Mouse (Mus musculus) ES-E14 (cell line): ENCODE results near the gene Foxp1. TPM values are rescaled to one million over a fixed set of nuclear protein-coding genes. Genes with fewer than 3 reads are reported as not detected.

Experiments
- DNase-seq: peaks from one replicate; pipeline ENCODE4 v3.0.0-alpha.2; 2013; ENCODE audit warnings: low read depth, low spot score
- H3K27ac ChIP-seq: 2 replicates; pipeline ENCODE4 v1.5.1; 2012; ENCODE audit warnings: low read depth, mild to moderate bottlenecking, low read length, moderate library complexity, mixed read lengths; ENCODE audit not compliant: poor library complexity, insufficient read depth, severe bottlenecking
- H3K36me3 ChIP-seq: 2 replicates; pipeline ENCODE4 v1.6.1; 2012; ENCODE audit warnings: mild to moderate bottlenecking, low read length, moderate library complexity, mixed read lengths; ENCODE audit not compliant: control insufficient read depth, poor library complexity, insufficient read depth, severe bottlenecking
- H3K4me1 ChIP-seq, 2 experiments: fragments of 150-350 bp in 1 of 2; sonication (generic) in 1 of 2; 2 replicates each; pipeline ENCODE4 v1.6.1; 2012; ENCODE audit warnings: low read length in 2 of 2, mild to moderate bottlenecking in 1 of 2, mixed read lengths in 1 of 2; ENCODE audit not compliant: control insufficient read depth in 2 of 2, insufficient read depth in 2 of 2, poor library complexity in 1 of 2
- H3K4me3 ChIP-seq, 2 experiments: fragments of 150-350 bp in 1 of 2; sonication (generic) in 1 of 2; 2 replicates each; pipeline ENCODE4 v1.5.1; 2012; ENCODE audit warnings: low read length in 2 of 2, low read depth in 1 of 2, mild to moderate bottlenecking in 1 of 2, mixed read lengths in 1 of 2; ENCODE audit not compliant: insufficient read depth in 1 of 2, poor library complexity in 1 of 2, severe bottlenecking in 1 of 2
- H3K9ac ChIP-seq: 2 replicates; pipeline ENCODE4 v1.6.1; 2012; ENCODE audit warnings: low read depth, mild to moderate bottlenecking, low read length, mixed read lengths; ENCODE audit not compliant: poor library complexity, insufficient read depth, severe bottlenecking
- H3K9me3 ChIP-seq: fragments of 150-350 bp; sonication (generic); 2 replicates; pipeline ENCODE4 v1.6.1; 2012; ENCODE audit warnings: low read depth, mild to moderate bottlenecking, low read length; ENCODE audit not compliant: control insufficient read depth, insufficient read depth
- CHD2 ChIP-seq: IDR thresholded peaks from 2 replicates; pipeline ENCODE4 v1.6.1; 2014; ENCODE audit warnings: mild to moderate bottlenecking, low read depth, low read length, inconsistent platforms
- HCFC1 ChIP-seq: IDR thresholded peaks from 2 replicates; pipeline ENCODE4 v1.6.1; 2012; ENCODE audit warnings: low read length, inconsistent platforms, borderline replicate concordance; ENCODE audit not compliant: insufficient read depth
- MAFK ChIP-seq: IDR thresholded peaks from 2 replicates; pipeline ENCODE4 v1.6.1; 2014; ENCODE audit warnings: mild to moderate bottlenecking, low read depth, low read length, inconsistent platforms; ENCODE audit not compliant: insufficient read depth
- ZC3H11A ChIP-seq: IDR thresholded peaks from 2 replicates; pipeline ENCODE4 v1.6.1; 2012; ENCODE audit warnings: low read depth, mild to moderate bottlenecking, inconsistent platforms, low read length, borderline replicate concordance
- ZNF384 ChIP-seq: IDR thresholded peaks from 2 replicates; pipeline ENCODE4 v1.6.1; 2012; ENCODE audit warnings: low read depth, low read length, inconsistent platforms
- in situ Hi-C, 2 experiments: fragments of 600-800 bp; cut with MboI; formaldehyde crosslinking; loops; one replicate each; pipeline ENCODE4 v1.15.1; 2025; ENCODE audit warnings: low sequenced_read_pairs in 2 of 2, inconsistent platforms in 1 of 2; ENCODE audit not compliant: unreplicated experiment in 2 of 2
- total RNA-seq: library from RNA; depleted of rRNA; stranded (reverse); fragments of 300-350 nt; gene quantifications from 2 replicates; pipeline ENCODE4 v1.2.3, GENCODE M21; 2012

Gene Foxp1
- total RNA-seq, 1 experiment = 70.0 TPM

DNA sequence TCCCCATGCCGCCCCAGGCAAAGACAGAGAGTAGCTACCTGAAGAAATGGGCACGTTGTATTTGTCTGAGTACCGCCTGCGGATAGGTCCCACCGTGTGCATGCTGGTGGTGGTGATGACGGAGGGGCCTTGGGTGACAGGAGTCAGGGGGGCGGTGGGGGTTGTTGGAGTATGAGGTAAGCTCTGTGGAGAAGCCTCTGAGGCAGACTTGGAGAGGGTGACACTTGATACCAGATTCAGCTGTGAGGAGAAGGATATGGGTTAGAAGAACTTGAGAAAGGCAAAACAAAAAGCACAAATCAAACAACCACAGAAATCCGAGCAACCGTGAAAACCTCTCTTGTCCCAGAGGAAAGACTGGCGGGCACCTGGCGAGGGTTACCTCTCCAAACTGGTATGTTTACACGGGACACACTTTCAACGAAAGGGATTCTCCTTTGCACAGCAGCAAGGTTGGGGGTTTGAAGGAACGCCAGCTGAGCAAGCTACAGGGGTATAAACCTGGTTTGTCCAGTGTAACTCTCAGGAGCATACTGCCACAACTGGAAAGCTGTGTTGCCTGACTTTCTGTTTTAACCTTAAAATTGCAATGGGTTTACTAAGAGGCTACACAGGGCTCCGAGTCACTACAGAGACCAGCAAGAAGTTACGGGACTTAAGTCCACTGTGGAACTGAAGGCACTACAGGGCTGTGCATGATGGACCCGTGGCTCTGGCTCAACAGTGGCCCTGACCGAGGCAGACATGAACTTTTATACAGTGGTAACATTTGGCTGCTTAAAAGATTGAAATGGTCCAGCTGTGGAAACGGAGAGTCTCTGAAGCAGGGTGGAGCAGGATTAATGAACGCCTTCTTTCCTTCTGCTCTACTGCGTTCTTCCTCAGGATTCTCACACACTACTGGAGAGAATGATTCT lies 576.8 kb downstream of the Foxp1 start:
- TF ChIP-seq ZNF384 = no peak
- Histone ChIP-seq H3K36me3 (peaks cover 13% of the 10 kb centered on the region; the same call in 1 of the 2 replicates), H3K4me3 (no peak overlapping the region), H3K9me3 (no peaks in the 10 kb centered on the region), H3K27ac (no peak overlapping the region), H3K9ac (no peak overlapping the region), H3K4me1 (0 out of 4 replicates have a peak, but pooled peaks cover 0 to 2% of the 10 kb centered on the region in 2 experiments)
- no peak for DNase-seq
- in situ Hi-C loops = no loop called here

DNA sequence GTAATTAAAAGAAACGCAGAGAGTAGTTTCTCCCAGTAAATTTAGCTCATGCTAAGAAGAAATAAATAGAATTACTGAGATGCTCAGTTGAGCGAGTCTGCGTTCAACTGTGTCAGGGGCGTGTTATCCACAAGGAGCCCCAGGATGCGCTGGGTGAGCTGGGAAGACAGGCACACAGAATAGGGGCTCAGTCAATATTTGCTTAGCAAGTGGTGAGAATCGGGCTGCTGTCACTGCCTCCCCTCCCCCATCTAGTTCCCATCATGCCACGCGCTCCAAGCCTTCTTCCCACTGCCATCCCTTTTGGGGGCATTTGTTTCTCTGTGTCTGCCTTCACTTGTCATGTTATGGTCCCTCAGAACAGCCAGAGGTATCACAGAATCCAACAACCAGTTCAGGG lies 584.2 kb downstream of the Foxp1 start:
- no peak for DNase-seq
- peaks cover 24% of the 10 kb centered on the region for H3K36me3 ChIP-seq

DNA sequence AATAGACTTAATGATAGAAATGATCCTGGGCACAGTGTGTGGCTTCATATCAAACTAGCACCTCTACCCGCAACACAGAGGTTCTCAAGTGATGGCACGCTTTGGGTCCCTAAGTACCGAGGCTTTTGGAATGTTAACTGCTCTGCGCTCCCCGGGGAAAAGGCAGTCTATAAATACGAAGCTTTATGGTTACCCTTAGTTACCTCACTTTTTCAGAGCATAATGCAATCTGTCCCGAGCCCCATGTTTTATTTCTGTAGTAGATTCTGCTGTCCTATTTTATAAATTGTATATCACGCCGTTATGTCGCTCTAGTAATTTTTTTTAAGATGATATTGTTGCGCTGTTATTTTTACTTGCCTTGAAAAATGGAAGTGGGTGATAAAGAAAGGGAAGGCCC lies 585.0 kb downstream of the Foxp1 start:
- no peak overlapping the region for H3K27ac ChIP-seq

More for the DNA sequence above, 584.2 kb downstream of the Foxp1 start:
- no peak for TF ChIP-seq HCFC1
- no peak for TF ChIP-seq MAFK
- TF ChIP-seq ZC3H11A = no peak
- TF ChIP-seq ZNF384 = no peak
- no peak for TF ChIP-seq CHD2
- Histone ChIP-seq H3K9me3 (no peaks in the 10 kb centered on the region), H3K27ac (no peak overlapping the region), H3K4me3 (no peak overlapping the region), H3K9ac (no peak overlapping the region), H3K4me1 (no peaks in the 10 kb centered on the region)
- in situ Hi-C loops = no loop called here

DNA sequence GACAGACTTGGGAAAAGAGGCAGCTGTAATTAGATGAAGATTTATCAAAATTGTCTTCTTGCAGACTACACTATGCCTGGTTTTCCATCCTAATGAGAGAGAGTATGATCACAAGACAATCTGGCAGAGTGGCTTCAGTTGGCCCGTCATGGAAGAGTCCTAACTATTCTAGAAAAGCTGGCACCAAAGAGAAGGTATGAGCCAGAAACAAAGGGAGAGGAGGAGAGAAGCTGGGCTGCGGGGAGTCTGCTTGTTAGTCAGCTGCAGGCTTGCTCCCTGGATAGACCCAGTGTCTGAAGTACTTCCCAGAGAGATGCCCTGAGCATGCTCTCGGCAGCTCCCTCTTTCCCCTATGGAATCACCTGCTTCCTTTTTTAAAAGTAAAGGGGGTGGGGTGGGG lies 586.1 kb downstream of the Foxp1 start:
- peaks cover 0 to 4% of the 10 kb centered on the region in 2 experiments; a peak in 1 of 4 replicates for H3K4me1 ChIP-seq
- DNase-seq = no peak
- in situ Hi-C loops = no loop called here
- no peak overlapping the region for H3K9ac ChIP-seq
- peaks cover 27% of the 10 kb centered on the region for H3K36me3 ChIP-seq
- no peak overlapping the region for H3K27ac ChIP-seq
- no peaks in the 10 kb centered on the region for H3K9me3 ChIP-seq
- no peak overlapping the region for H3K4me3 ChIP-seq
- TF ChIP-seq ZC3H11A (no peak), CHD2 (no peak), MAFK (no peak), ZNF384 (no peak), HCFC1 (no peak)

More for the DNA sequence above, 585.0 kb downstream of the Foxp1 start:
- H3K36me3 ChIP-seq = peaks cover 26% of the 10 kb centered on the region
- H3K9ac ChIP-seq = no peak overlapping the region
- no peak overlapping the region for H3K4me3 ChIP-seq
- H3K9me3 ChIP-seq = no peaks in the 10 kb centered on the region
- DNase-seq = no peak
- no peak for TF ChIP-seq ZC3H11A
- in situ Hi-C loops = no loop called here
- peaks cover 0 to 3% of the 10 kb centered on the region in 2 experiments; a peak in 1 of 4 replicates for H3K4me1 ChIP-seq

DNA sequence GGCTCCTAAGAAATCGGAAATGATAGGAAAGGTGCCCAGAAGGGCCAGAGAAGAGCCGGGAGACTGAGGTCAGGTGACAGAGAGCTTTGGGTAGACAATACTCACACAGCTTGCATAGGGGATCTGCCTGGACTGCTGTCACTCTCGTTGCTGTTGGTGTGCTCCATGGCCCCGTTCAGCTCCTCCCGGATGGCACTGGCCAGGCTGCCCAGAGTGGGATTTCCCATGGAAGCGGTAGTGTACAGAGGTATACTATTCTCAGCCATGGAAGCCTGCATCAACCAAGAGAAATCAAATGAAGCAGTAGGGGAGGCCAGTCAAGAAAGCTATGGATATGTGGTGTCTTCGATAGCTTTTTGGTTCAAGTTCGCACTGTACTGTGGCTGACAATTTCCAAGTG lies 587.4 kb downstream of the Foxp1 start:
- Histone ChIP-seq H3K27ac (no peak overlapping the region), H3K4me3 (no peak overlapping the region), H3K4me1 (peaks cover 0 to 4% of the 10 kb centered on the region in 2 experiments; a peak in 1 of 4 replicates), H3K9ac (no peak overlapping the region), H3K9me3 (no peaks in the 10 kb centered on the region), H3K36me3 (peaks cover 29% of the 10 kb centered on the region)
- no peak for TF ChIP-seq CHD2
- TF ChIP-seq ZNF384 = no peak
- TF ChIP-seq ZC3H11A = no peak
- TF ChIP-seq MAFK = no peak
- no peak for TF ChIP-seq HCFC1
- in situ Hi-C loops = no loop called here
- DNase-seq = no peak
